Mouse (Mus musculus) forebrain, embryonic 12.5 days (tissue): ENCODE measurements around the gene Cd79a. TPM values are rescaled to one million over a fixed set of nuclear protein-coding genes. Genes with fewer than 3 reads are reported as not detected.
"Not testable (repeated sequence)": the region's sequence is repeated elsewhere in the genome, so short reads cannot be mapped to it uniquely, and the experiment has no call there.

Experiments
- ATAC-seq: fragments of 200-750 bp; cut with Nextera tagmentation; 2 replicates; pipeline ENCODE4 v1.8.0; 2017; ENCODE audit warnings: moderate TSS enrichment; ENCODE audit not compliant: low FRiP score
- H3K27ac ChIP-seq: fragments of 300-500 bp; sonication (generic); 2 replicates; pipeline ENCODE4 v1.5.1; 2016; ENCODE audit warnings: mild to moderate bottlenecking
- H3K27me3 ChIP-seq: fragments of 300-500 bp; sonication (generic); 2 replicates; pipeline ENCODE4 v1.6.1; 2016; ENCODE audit warnings: mild to moderate bottlenecking
- H3K36me3 ChIP-seq: fragments of 300-500 bp; sonication (generic); replicated peaks from 2 replicates; pipeline ENCODE4 v1.6.1; 2016; ENCODE audit warnings: mild to moderate bottlenecking
- H3K4me1 ChIP-seq: fragments of 300-500 bp; sonication (generic); 2 replicates; pipeline ENCODE4 v1.6.1; 2016
- H3K4me2 ChIP-seq: fragments of 300-500 bp; sonication (generic); 2 replicates; pipeline ENCODE4 v1.6.1; 2016; ENCODE audit warnings: mild to moderate bottlenecking, moderate library complexity
- H3K4me3 ChIP-seq: fragments of 300-500 bp; sonication (generic); replicated peaks from 2 replicates; pipeline ENCODE4 v1.5.1; 2016; ENCODE audit warnings: mild to moderate bottlenecking
- H3K9ac ChIP-seq: fragments of 300-500 bp; sonication (generic); 2 replicates; pipeline ENCODE4 v1.6.1; 2016; ENCODE audit warnings: mild to moderate bottlenecking
- H3K9me3 ChIP-seq: fragments of 300-500 bp; sonication (generic); 2 replicates; pipeline ENCODE4 v1.6.1; 2016
- WGBS: fragments of 180-500 bp; shearing (Covaris S2); methylation state at CpG from one replicate; pipeline ENCODE4 v1.1.7; 2016; 5-methylcytosine and 5-hydroxymethylcytosine counted together
- polyA plus RNA-seq: library from polyadenylated mRNA; unstranded; fragments of >200 nt; fragmentation: Nextera tagmentation; extraction: Ambion mirVana; gene quantifications from 2 replicates; pipeline ENCODE4 v1.2.1, GENCODE M21; 2016

Gene Cd79a
- polyA plus RNA-seq, 1 experiment from 2014 or later, result 0.22 TPM

DNA sequence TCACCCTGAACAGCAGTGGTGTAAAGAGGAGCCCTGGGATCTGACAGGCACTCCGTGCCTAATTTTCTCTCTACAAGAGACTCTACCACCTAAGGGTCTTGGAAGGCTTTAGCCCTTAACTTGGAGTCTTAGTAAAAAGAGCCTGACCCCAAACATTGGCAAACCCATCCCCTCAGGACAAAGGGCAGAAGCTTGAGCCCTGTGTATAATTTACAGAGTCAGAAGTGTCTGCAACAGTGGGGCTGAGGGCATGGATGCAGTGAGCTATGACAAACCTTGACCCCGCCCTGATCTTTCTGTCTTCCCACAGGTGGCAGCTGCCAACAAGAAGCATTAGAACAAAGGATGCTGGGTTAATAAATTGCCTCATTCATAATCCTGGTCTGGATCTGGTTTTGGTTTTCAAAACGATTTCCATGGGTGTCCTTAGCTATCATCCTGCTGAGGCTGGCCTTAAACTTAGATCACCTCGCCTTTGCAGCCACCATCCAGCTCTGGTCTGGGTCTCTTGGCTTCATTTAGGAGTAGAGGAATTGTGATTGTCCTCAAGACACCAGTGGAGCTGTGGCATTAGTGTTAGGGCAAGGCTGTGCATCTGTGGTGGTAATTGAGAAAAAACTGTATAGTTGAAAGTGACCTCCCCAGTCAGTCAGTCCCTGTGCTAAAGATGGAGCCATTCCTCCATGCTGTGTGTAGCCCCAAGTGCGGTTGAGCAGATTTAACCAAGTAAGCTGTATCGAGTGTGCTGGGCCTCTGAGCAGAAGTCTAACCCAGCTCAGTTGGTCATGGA lies 7.6 kb upstream of the Cd79a start:
- Histone ChIP-seq H3K4me3 (no peak overlapping the region), H3K9me3 (no peaks in the 10 kb centered on the region), H3K4me1 (peaks cover 32% of the 10 kb centered on the region), H3K27ac (no peak overlapping the region), H3K36me3 (peaks cover 58% of the 10 kb centered on the region), H3K9ac (no peak overlapping the region), H3K4me2 (no peak overlapping the region), H3K27me3 (no peaks in the 10 kb centered on the region)
- 82% methylated on average over 6 of the region's 6 CpGs for WGBS
- ATAC-seq, result no peak

DNA sequence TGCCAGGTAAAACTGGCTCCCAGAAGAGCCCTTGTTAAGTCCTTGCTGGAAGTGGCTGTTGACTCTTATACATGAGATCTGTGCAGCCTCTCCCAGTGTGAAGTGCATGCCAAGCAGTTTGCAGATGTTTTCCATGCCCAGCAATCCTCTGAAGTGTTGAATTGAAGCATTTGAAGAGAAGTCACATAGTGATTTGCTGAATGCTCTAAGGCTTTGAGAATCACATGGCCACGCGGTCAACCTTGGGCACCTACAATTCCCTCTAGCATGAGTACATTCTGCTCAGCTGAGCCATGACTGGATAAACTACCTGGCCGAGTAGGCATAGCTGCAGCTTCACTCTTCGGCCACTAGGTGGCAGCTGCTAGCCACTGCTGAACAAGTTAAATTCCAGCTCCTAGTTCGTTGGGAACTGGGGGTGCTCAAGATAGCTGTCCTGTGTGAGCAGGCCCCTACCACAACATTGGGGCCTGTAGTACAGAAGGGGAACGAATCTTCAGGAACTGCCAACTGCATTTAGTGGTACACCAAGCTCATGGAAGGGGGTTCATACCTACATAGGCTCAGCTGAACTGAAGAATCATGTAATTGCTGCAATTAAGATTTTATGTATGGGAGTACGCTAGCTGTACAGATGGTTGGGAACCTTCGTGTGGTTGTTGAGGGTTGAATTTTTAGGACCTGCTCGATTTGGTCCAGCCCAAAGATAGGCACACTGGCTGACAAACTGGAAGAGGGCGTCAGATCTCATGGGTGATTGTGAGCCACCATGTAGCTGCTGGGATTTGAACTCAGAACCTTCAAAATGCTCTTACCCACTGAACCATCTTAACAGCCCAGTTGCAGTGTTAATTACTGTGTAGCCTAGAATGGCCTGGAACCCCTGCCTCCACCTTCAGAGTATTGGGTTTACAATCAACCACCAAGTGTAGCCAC lies 6.6 kb upstream of the Cd79a start:
- Histone ChIP-seq H3K4me3 (no peak overlapping the region), H3K36me3 (peaks cover 58% of the 10 kb centered on the region), H3K27me3 (no peaks in the 10 kb centered on the region), H3K4me2 (no peak overlapping the region), H3K4me1 (peaks cover 25% of the 10 kb centered on the region), H3K27ac (0 out of 2 replicates have a peak overlapping the region, but pooled peaks have one; percentile 8), H3K9ac (no peak overlapping the region), H3K9me3 (no peaks in the 10 kb centered on the region)
- peak; percentile 32 for ATAC-seq
- WGBS, result 30% methylated on average over 10 of the region's 10 CpGs

DNA sequence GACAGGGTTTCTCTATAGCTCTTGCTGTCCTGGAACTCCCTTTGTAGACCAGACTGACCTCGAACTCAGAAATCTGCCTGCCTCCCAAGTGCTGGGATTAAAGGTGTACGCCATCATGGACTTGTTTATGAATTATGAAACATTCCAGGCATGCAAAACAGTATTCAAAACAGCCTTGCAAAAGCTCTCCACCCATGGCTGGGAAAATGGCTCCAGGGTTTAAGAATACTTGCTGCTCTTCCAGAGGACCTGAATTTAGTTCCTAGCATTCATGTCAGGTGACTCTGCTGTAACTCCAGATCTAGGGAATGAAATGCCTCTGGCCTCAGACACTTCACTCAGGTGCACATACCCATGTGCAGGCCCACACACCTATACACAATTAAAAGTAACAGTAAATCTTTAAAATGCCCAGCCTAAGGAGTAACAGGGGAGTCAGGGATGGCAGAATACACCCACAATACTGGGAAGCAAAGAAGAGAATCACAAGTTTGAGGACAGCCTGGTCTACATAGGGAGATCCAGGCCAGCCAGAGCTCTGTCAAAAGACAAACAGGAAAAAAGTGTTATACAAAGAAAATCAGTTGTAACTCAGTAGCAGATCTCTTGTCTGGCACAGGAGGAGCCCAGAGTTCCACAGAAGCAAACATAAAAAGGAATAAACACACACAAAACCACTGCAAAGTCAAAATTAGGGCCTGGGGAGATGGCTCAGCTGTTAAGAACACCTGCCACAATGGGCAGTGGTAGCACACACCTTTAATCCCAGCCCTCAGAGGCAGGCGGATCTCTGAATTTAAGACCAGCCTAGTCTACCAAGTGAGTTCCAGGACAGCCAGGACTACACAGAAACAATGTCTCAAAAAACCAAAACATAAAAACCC lies 5.7 kb upstream of the Cd79a start:
- Histone ChIP-seq H3K9me3 (no peaks in the 10 kb centered on the region), H3K4me1 (peaks cover 16% of the 10 kb centered on the region), H3K27me3 (no peaks in the 10 kb centered on the region), H3K4me3 (no peak overlapping the region), H3K9ac (no peak overlapping the region), H3K27ac (0 out of 2 replicates have a peak overlapping the region, but pooled peaks have one; percentile 8), H3K4me2 (no peak overlapping the region), H3K36me3 (peaks cover 50% of the 10 kb centered on the region)
- 60% methylated on average over 3 of the region's 3 CpGs for WGBS
- ATAC-seq, result no peak

DNA sequence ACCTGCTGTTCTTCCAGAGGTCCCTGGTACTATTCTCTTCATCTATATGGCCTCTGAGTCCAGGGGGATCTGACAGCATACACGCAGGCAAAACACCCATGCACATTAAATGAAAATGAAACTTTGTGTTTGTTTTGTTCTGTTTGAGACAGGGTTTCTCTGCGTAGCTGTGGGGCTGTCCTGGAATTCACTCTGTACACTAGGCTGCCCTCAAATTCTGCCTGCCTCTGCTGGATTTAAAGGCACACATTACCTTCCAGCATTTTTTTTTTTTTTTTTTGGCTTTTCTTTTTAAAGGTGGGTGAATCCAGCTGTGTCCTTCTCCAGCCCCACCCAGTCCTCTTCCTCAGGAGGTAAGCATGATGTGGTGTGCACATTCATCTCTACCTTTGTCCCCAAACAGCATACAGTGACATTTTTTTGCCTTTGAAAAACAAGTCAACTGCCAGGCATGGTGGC lies 5.0 kb upstream of the Cd79a start:
- H3K9ac ChIP-seq, result no peak overlapping the region
- ATAC-seq, result no peak
- no peaks in the 10 kb centered on the region for H3K27me3 ChIP-seq
- peaks cover 9% of the 10 kb centered on the region for H3K4me1 ChIP-seq
- no peaks in the 10 kb centered on the region for H3K9me3 ChIP-seq
- WGBS, result 82% methylated on average over 2 of the region's 2 CpGs
- H3K4me3 ChIP-seq, result no peak overlapping the region
- no peak overlapping the region for H3K27ac ChIP-seq
- peaks cover 43% of the 10 kb centered on the region for H3K36me3 ChIP-seq
- no peak overlapping the region for H3K4me2 ChIP-seq

DNA sequence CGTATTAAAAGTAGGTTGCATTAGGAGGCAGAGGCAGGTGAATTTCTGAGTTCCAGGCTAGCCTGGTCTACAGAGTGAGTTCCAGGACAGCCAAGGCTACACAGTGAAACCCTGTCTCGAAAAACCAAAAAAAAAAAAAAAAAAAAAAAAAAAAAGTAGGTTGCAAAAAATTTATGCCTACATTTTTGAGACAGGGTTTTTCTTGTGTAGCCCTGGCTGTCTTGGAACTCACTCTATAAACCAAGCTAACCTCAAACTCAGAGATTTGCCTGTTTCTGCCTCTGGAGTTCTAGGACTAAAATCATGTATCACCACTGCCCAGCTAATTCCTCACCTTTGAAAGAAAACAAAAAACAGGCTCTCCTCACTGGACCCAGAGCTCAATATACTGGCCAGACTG lies 1.4 kb upstream of the Cd79a start:
- not testable (repeated sequence) for H3K4me2 ChIP-seq, H3K4me3 ChIP-seq, H3K27ac ChIP-seq, H3K4me1 ChIP-seq, H3K9ac ChIP-seq, H3K27me3 ChIP-seq, ATAC-seq, H3K9me3 ChIP-seq, H3K36me3 ChIP-seq
- 88% methylated on average over 2 of the region's 2 CpGs for WGBS

DNA sequence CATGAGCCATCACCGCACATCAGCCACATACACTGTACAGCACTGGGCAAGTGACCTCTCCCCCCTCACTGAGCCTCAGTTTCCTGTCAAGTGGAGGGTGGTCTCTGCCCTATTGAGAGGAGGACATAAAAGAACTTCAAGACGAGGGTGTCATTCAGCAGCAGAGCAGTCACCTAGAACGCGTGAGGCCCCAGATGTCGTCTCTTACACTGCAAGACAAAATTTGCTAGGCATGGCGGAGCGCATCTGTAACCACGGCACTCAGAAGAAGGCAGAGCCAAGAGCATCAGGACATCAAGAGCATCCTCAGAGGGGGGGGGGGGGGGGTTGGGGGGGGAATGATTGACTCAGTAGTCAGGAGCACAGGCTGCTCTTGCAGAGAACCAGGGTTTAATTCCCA lies 912 bp upstream of the Cd79a start:
- no peak overlapping the region for H3K4me2 ChIP-seq
- 77% methylated on average over 8 of the region's 8 CpGs for whole genome bisulfite sequencing
- no peak overlapping the region for H3K4me3 ChIP-seq
- H3K9me3 ChIP-seq, result no peaks in the 10 kb centered on the region
- H3K27ac ChIP-seq, result no peak overlapping the region
- no peaks in the 10 kb centered on the region for H3K27me3 ChIP-seq
- peaks cover 3% of the 10 kb centered on the region for H3K36me3 ChIP-seq
- ATAC-seq, result no peak
- no peaks in the 10 kb centered on the region for H3K4me1 ChIP-seq
- H3K9ac ChIP-seq, result no peak overlapping the region

DNA sequence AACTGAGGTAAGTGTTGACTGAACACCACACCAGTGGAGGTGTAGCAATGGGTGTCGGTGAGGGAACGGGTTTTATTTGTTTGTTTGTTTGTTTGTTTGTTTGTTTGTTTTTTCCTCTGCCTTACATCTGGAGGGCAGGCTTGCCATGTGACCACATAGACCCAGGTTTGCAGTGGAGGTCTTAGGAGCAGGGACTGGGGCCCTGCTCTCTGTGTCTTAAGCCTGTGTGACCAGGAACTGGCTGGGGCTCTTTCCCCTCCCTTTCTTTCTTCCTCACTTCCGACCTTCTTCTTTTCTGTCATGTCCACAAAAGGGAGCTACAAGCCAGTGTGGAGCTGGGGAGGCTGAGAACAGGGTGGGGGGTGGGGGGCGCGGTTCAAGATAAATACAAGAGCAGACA lies 778 bp downstream of the Cd79a start:
- 77% methylated on average over 5 of the region's 5 CpGs for WGBS
- Histone ChIP-seq H3K9me3 (no peaks in the 10 kb centered on the region), H3K27ac (no peak overlapping the region), H3K36me3 (no peaks in the 10 kb centered on the region), H3K4me1 (peaks cover 3% of the 10 kb centered on the region; the same call in 1 of the 2 replicates), H3K4me2 (no peak overlapping the region), H3K4me3 (no peak overlapping the region), H3K9ac (no peak overlapping the region; the same call in 1 of the 2 replicates), H3K27me3 (no peaks in the 10 kb centered on the region)
- no peak for ATAC-seq

DNA sequence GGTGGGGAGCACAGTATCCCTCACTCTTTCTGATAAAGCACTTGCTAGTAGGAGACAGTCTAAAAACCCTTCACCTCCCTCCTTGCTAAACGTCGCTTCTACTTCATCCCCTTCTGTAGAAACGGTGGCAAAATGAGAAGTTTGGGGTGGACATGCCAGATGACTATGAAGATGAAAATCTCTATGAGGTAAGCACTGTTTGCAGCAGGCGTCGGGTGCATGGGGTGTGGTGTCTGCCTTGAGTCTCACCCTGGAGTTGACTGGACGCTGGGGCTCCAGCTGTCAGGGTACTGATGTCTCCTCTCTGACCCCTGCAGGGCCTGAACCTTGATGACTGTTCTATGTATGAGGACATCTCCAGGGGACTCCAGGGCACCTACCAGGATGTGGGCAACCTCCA lies 3.9 kb downstream of the Cd79a start:
- no peak overlapping the region for H3K9ac ChIP-seq
- no peak for ATAC-seq
- WGBS, result 86% methylated on average over 6 of the region's 6 CpGs

DNA sequence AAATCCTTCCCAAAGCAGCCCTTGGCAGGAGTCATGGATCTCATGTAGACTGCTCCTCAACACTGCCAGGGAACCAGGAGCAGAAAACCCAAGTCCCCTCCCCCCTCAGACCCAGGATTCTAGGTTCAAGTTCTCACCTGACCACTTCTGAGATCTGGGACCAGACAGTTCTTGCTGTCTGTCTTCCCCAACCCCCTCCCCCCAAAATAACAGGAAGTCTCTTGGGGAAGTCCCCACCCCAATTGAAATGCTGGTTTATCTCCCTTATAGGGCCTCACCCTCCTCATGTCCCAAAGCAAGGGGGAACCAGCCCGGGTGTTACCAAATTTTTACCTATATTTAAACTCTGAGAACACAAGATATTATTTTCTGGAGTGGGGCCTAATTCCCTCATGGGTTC lies 4.7 kb downstream of the Cd79a start:
- Histone ChIP-seq H3K36me3 (no peaks in the 10 kb centered on the region), H3K9ac (no peak overlapping the region), H3K4me3 (no peak overlapping the region), H3K4me2 (no peak overlapping the region), H3K4me1 (peaks cover 31% of the 10 kb centered on the region), H3K9me3 (no peaks in the 10 kb centered on the region), H3K27me3 (no peaks in the 10 kb centered on the region), H3K27ac (no peak overlapping the region)
- 90% methylated on average over 1 of the region's 1 CpGs for WGBS
- ATAC-seq, result no peak

More for the DNA sequence above, 3.9 kb downstream of the Cd79a start:
- H3K27me3 ChIP-seq, result no peaks in the 10 kb centered on the region
- no peak overlapping the region for H3K4me2 ChIP-seq
- no peaks in the 10 kb centered on the region for H3K36me3 ChIP-seq
- H3K9me3 ChIP-seq, result no peaks in the 10 kb centered on the region
- peaks cover 25% of the 10 kb centered on the region for H3K4me1 ChIP-seq
- no peak overlapping the region for H3K27ac ChIP-seq
- no peak overlapping the region for H3K4me3 ChIP-seq

DNA sequence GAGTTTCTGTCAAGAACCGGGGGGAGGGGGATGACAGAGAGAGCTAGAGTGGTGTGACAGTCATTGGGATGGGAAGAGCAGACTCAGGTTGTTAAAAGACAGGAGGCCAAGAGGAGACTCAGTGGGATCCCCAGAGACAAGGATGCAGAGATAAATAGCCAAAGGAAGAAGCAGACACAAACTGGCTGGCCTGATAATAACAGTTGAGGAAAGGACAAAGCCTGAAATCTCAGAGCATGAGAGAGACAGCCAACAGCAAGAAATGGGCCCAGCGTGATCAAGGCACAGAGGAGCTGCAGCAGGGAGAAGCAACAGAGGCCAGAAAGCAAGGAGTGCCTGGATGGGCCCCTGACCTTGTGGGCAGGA lies 5.1 kb downstream of the Cd79a start:
- Histone ChIP-seq H3K4me3 (peak overlapping the region; percentile 66), H3K27ac (peak overlapping the region; percentile 76), H3K9me3 (no peaks in the 10 kb centered on the region), H3K9ac (no peak overlapping the region), H3K36me3 (no peaks in the 10 kb centered on the region), H3K27me3 (no peaks in the 10 kb centered on the region), H3K4me1 (peaks cover 34% of the 10 kb centered on the region), H3K4me2 (peak overlapping the region; percentile 86)
- 61% methylated on average over 2 of the region's 2 CpGs for WGBS
- no peak for ATAC-seq

DNA sequence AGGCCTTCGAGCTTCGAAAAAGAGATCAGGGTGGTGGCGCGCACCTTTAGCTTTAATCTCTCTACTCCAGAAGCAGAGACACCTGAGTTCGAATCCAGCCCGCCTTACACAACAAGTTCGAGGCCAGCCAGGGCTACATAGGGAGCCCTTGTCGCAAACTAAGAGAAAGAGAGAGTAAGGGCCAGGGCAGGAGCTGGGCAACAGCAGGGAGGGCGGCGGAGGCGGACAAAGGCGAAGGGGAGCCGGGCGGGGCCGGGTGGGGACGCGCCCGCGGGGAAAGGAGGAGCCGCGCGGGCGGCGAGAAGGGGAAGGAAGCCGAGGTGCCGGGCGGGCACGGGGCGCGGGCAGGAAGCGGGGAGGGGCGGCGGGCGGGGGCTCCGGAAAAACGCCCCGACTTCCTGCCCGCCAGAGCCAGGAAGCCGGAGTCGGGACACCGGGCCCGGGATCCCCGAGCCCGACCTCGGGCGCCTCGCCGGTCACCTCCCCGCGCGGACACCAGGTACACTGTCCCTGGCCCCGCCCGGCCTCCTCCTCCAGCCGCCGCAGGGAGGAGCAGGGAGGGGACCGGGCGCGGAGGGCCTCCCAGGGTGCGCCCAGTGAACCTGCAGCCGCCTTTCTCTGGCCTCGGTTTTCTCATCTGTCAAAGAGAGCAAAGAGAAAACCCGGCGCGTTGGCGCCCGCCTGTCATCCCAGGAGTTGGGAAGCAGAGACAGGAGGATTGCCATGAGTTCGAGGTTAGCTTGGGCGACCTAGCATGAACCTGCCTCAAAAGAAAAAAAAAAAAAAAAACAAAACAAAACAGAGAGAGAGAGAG lies 5.7 kb downstream of the Cd79a start, which contains the start of gene Arhgef1:
Arhgef1 (plus strand) TSS at position 283 of the 814 bp plus-strand sequence.
- Histone ChIP-seq H3K27me3 (no peaks in the 10 kb centered on the region), H3K4me2 (peak within 1 kb of the TSS; percentile 86), H3K36me3 (peaks cover 2% of the 10 kb centered on the region; the same call in 1 of the 2 replicates), H3K9me3 (no peaks in the 10 kb centered on the region), H3K27ac (peak within 1 kb of the TSS; percentile 76), H3K9ac (peak within 1 kb of the TSS; percentile 77), H3K4me3 (peak within 1 kb of the TSS; percentile 66), H3K4me1 (peaks cover 37% of the 10 kb centered on the region)
- WGBS, result 10% methylated on average over 41 of the region's 68 CpGs
- no peak for ATAC-seq
